Mouse (Mus musculus): Measurements from ENCODE around the gene Lama5.

DNA sequence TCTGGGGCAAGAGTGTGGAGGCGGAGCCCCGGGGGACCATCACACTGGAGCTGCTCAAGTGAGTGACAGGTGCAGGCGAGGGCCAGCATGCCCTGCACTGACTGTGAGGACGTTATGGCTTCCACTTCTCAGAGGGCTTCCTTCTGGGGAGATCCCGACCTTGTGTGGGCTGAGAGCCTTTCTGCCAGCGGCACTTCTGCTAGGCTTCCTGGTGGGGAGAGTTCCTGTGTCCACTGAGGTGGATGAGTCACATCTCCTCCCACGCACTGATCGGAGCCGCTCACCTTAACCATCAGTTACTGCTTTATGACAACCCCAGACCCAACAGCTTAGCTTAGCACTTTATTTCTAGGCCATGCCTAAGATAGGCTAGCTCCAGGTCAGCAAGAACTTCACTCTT, 77.1 kb downstream of the Lama5 start:
- TF ChIP-seq POLR2A (IDR thresholded peaks at IDR 0.05; ENCODE audit: control insufficient read depth, low read depth, low read length), result no peak
- no peak for TF ChIP-seq CTCF (IDR thresholded peaks at IDR 0.05; ENCODE audit: control insufficient read depth, insufficient read depth, insufficient replicate concordance, low read depth, low read length)
